Mouse (Mus musculus): ENCODE data around the gene Pym1. TPM values are rescaled to one million over a fixed set of nuclear protein-coding genes. Genes with fewer than 3 reads are reported as not detected.
"Not testable (repeated sequence)": the region's sequence is repeated elsewhere in the genome, so short reads cannot be mapped to it uniquely, and the experiment has no call there.

Pym1 gene
- polyA plus RNA-seq, 1 experiment from 2014 or later, result 39.1 TPM

DNA sequence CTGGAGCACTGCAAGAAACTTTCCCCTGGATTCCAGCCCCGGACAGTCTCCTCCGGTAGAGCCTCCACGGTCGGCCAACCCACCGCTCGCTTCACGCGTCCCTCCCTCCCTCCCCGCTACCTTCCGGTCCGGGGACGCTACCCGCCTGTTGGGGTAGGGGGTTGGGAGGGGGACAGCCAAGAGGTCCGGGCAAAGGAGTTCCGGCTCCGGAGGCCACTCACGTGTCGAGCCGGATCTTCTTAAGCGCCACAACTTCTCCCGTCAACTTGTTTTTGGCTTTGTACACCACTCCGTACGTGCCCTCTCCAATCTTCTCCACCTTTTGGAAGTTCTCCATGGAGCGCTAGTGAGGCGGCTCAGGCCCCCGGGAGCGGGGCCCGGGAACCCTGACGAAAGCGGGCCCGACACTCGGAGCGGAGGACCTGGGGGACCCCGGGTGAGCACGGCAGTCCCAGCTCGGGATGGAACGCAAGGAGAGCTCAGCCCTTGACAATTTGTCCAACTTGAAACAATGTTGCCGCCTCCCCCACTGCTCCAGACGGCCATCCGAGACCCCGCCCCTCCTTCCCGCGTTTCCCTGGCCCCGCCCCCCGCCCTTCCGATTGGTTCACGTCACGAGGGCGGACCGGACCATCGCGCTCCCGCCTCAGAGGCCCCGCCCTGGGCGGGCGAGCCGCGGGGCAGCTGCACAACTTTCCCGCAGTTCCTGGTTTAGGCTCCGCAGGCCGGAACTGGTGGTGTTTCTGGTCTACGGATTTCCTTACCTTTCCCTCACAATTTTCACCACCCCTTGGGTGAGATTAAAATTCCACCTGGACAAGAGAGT is 43.0 kb upstream of the Pym1 start, which contains the start of gene Cdk2:
TSS of gene Cdk2 (minus strand) at position 541 of the 826 bp plus-strand sequence.
- peaks cover 37% of the 10 kb centered on the region for H3K36me3 ChIP-seq (ENCODE audit: insufficient read depth)
- H3K4me2 ChIP-seq, result peak within 1 kb of the TSS; percentile 62
- WGBS, result under 1% methylated on average over 61 of the region's 62 CpGs

DNA sequence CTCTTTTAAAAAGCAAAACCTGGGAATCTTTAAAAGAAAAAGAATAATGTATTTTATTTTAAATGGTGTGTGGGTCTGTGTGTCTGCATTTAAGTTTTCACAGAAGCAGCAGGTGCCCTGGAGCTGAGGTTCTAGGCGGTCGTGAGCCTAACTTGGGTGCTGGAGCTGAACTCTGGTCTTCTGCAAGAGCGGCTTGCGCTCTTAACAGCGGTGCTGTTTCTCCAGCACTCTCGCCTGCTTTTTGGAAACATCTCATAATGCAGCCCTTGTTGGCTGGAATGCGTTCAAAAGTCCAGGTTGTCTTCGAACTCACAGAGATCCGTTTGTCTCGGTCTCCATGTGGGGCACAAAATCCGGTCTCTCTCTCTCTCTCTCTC is 42.4 kb upstream of the Pym1 start:
- peak overlapping the region; percentile 88 for H3K9ac ChIP-seq
- H3K27me3 ChIP-seq (ENCODE audit: insufficient read depth, low read length), result no peaks in the 10 kb centered on the region
- H3K4me3 ChIP-seq (ENCODE audit: low read depth, low read length), result peak overlapping the region; percentile 83
- H3K9me3 ChIP-seq (ENCODE audit: low read depth, low read length), result no peaks in the 10 kb centered on the region
- peaks cover 31% of the 10 kb centered on the region for H3K36me3 ChIP-seq (ENCODE audit: insufficient read depth)
- no peak for TF ChIP-seq CTCF (IDR thresholded peaks at IDR 0.05; ENCODE audit: low read depth)
- 14% methylated on average over 11 of the region's 11 CpGs for whole genome bisulfite sequencing
- DNase-seq (peak; percentile 52), ATAC-seq (ENCODE audit: insufficient read depth) (peak; percentile 23)
- peak overlapping the region; percentile 99 for H3K27ac ChIP-seq (ENCODE audit: low read depth)
- H3K4me1 ChIP-seq (ENCODE audit: insufficient read depth), result peaks cover 3% of the 10 kb centered on the region; the same call in 1 of the 2 replicates
- peak overlapping the region; percentile 62 for H3K4me2 ChIP-seq

More for the DNA sequence above, 43.0 kb upstream of the Pym1 start, which contains the start of gene Cdk2:
- H3K27me3 ChIP-seq (ENCODE audit: insufficient read depth, low read length), result no peaks in the 10 kb centered on the region
- ATAC-seq (ENCODE audit: insufficient read depth), result peak; percentile 93
- peak within 1 kb of the TSS; percentile 88 for H3K9ac ChIP-seq
- H3K4me1 ChIP-seq (ENCODE audit: insufficient read depth), result peaks cover 3% of the 10 kb centered on the region; the same call in 1 of the 2 replicates
- peak within 1 kb of the TSS; percentile 99 for H3K27ac ChIP-seq (ENCODE audit: low read depth)
- H3K9me3 ChIP-seq (ENCODE audit: low read depth, low read length), result no peaks in the 10 kb centered on the region
- TF ChIP-seq CTCF (IDR thresholded peaks at IDR 0.05; ENCODE audit: low read depth), result no peak
- peak; percentile 96 for DNase-seq
- peak within 1 kb of the TSS; percentile 83 for H3K4me3 ChIP-seq (ENCODE audit: low read depth, low read length)

DNA sequence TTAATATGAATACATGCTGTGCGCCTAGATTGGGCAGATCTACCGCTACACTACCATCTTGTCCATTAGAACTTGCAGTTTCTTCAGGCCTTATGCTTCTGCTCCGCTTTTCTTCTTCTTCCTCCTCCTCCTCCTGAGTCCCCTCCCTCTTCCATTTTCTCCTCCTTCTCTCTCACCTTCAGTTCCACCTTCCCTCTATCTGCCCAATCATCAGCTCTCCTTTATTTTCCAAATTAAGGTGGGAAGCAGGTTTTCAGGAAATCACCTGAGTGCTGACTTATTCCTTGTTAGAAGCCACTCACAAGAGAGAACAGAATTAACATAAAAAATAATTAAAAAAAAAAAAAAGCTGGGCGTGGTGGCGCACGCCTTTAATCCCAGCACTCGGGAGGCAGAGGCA is 36.4 kb upstream of the Pym1 start:
- not testable (repeated sequence) for H3K4me1 ChIP-seq (ENCODE audit: insufficient read depth)

DNA sequence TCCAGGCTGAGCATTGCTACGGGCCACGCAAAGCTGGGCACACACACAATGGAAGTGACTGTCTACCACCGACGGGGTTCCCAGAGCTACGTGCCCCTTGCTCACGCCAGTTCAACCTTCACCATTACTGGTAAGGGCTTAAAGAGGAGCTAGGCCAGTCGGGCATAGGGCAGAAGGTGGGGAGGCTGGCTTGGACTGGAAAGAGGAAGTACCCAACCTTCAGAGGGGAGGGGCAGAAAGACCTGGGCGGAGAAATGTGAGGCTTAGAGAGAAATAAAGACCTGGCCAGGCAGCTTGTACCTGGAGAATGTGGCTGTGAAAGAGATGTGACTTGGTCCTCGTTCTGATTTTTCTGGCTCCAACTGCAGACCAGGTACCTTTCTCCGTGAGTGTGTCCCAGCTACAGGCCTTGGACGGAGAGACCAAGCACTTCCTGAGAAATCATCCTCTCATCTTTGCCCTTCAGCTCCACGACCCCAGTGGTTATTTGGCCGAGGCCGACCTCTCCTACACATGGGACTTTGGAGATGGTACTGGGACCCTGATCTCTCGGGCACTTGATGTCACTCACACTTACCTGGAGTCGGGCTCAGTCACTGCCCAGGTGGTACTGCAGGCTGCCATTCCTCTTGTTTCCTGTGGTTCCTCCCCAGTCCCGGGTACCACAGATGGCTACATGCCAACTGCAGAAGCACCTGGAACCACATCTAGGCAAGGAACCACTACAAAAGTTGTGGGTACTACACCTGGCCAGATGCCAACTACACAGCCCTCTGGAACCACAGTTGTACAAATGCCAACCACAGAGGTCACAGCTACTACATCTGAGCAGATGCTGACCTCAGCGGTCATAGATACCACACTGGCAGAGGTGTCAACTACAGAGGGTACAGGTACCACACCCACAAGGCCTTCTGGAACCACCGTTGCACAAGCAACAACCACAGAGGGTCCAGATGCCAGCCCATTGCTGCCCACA is 31.8 kb upstream of the Pym1 start:
- no peak for TF ChIP-seq CTCF (IDR thresholded peaks at IDR 0.05; ENCODE audit: low read depth)
- Histone ChIP-seq H3K27ac (ENCODE audit: low read depth) (no peak overlapping the region), H3K4me3 (ENCODE audit: low read depth, low read length) (no peak overlapping the region), H3K27me3 (ENCODE audit: insufficient read depth, low read length) (no peaks in the 10 kb centered on the region), H3K4me2 (no peak overlapping the region), H3K9me3 (ENCODE audit: low read depth, low read length) (no peaks in the 10 kb centered on the region), H3K9ac (no peak overlapping the region), H3K36me3 (ENCODE audit: insufficient read depth) (no peaks in the 10 kb centered on the region), H3K4me1 (ENCODE audit: insufficient read depth) (no peaks in the 10 kb centered on the region)
- ATAC-seq (ENCODE audit: insufficient read depth), result no peak
- DNase-seq, result no peak
- WGBS, result 80% methylated on average over 19 of the region's 19 CpGs

More for the DNA sequence above, 36.4 kb upstream of the Pym1 start:
- not testable (repeated sequence) for H3K27ac ChIP-seq (ENCODE audit: low read depth); H3K4me3 ChIP-seq (ENCODE audit: low read depth, low read length); H3K9ac ChIP-seq; H3K27me3 ChIP-seq (ENCODE audit: insufficient read depth, low read length); H3K4me2 ChIP-seq; DNase-seq; H3K9me3 ChIP-seq (ENCODE audit: low read depth, low read length); H3K36me3 ChIP-seq (ENCODE audit: insufficient read depth); ATAC-seq (ENCODE audit: insufficient read depth)
- 91% methylated on average over 7 of the region's 7 CpGs for WGBS

DNA sequence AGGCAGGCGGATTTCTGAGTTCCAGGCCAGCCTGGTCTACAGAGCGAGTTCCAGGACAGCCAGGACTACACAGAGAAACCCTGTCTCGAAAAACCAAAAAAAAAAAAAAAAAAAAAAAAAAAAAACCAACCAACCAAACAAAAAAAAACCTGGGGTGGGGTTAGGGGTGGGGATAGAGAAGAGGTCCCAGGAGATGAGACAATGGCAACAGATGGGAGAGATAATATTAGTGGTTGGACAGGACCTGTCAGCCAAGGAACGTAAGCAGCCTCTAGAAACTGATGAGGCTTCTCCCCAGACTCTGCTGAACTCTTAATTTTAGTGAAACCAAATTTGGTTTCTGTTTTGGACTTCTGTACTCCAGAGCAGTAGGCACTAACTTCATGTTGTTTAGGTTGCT is 22.2 kb upstream of the Pym1 start:
- H3K27ac ChIP-seq (ENCODE audit: low read depth); DNase-seq; H3K4me2 ChIP-seq; H3K9me3 ChIP-seq (ENCODE audit: low read depth, low read length); H3K36me3 ChIP-seq (ENCODE audit: insufficient read depth); H3K4me3 ChIP-seq (ENCODE audit: low read depth, low read length); H3K4me1 ChIP-seq (ENCODE audit: insufficient read depth); H3K9ac ChIP-seq; H3K27me3 ChIP-seq (ENCODE audit: insufficient read depth, low read length); ATAC-seq (ENCODE audit: insufficient read depth): not testable (repeated sequence)
- 82% methylated on average over 3 of the region's 4 CpGs for WGBS

DNA sequence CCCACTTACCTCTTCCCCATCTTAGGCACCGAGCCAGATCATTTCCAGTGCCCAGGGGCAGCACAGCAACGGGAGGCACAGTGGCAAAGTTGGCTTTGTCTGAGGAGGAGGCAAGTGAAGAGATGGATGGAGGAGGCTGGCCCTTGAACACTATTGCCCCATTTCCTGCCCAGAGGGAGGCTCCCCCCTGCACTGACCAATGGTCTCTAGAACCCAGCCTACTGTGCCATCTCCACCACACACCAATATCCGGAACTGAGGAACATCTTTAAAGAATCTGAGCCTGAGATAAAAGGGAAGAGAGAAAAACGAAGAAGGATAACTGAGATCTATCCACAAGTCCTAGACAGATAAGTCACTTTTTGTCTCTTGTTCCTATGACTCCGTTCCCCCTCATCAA is 19.6 kb upstream of the Pym1 start:
- no peak for ATAC-seq (ENCODE audit: insufficient read depth)
- TF ChIP-seq CTCF (IDR thresholded peaks at IDR 0.05; ENCODE audit: low read depth), result no peak
- WGBS, result 78% methylated on average over 5 of the region's 5 CpGs

More for the DNA sequence above, 19.6 kb upstream of the Pym1 start:
- no peaks in the 10 kb centered on the region for H3K9me3 ChIP-seq (ENCODE audit: low read depth, low read length)
- H3K4me2 ChIP-seq, result no peak overlapping the region
- H3K4me1 ChIP-seq (ENCODE audit: insufficient read depth), result no peaks in the 10 kb centered on the region
- DNase-seq, result no peak
- H3K36me3 ChIP-seq (ENCODE audit: insufficient read depth), result no peaks in the 10 kb centered on the region
- no peak overlapping the region for H3K4me3 ChIP-seq (ENCODE audit: low read depth, low read length)
- H3K27me3 ChIP-seq (ENCODE audit: insufficient read depth, low read length), result no peaks in the 10 kb centered on the region
- no peak overlapping the region for H3K9ac ChIP-seq
- H3K27ac ChIP-seq (ENCODE audit: low read depth), result no peak overlapping the region
